10 mouse cellular contexts compared by ENCODE assay signal in genomic region chr5:149612740-149613139, GRCm38 (mm10). TPM values are rescaled to one million over a fixed set of nuclear protein-coding genes. Genes with fewer than 3 reads are reported as not detected.
DNase-seq lines count a peak whose midpoint lies in the region; ATAC-seq lines count a peak whose summit lies in the region.
"Had no signal": no experiment of that assay in that cellular context is flagged by ENCODE, and none has a peak within 500 bp of the region (broad histone marks: within the 10 kb centered on the region; RNA-seq: fewer than 3 reads in every experiment).

No protein-coding gene starts in this region.

- no peak overlapping the region for H3K4me3 ChIP-seq in forebrain, embryonic 10.5 days
- H3K4me3 ChIP-seq in forebrain, embryonic 11.5 days (ENCODE audit: low read depth, low read length) = no peak overlapping the region
- no peak overlapping the region for H3K4me3 ChIP-seq in hindbrain, embryonic 16.5 days (ENCODE audit: low read length)
- H3K4me3 ChIP-seq in midbrain, embryonic 16.5 days (ENCODE audit: low read depth, low read length) = no peak overlapping the region
- H3K4me3 ChIP-seq: myocyte had no signal

- no peak for ATAC-seq in forebrain, embryonic 11.5 days (replicated peaks; ENCODE audit: low FRiP score)
- ATAC-seq in hindbrain, embryonic 16.5 days = 0 out of 2 replicates have a peak, but pooled peaks have one; percentile 26
- no peak for ATAC-seq in midbrain, embryonic 16.5 days

- H3K36me3 ChIP-seq in forebrain, embryonic 10.5 days (replicated peaks) = peaks cover 51% of the 10 kb centered on the region
- H3K36me3 ChIP-seq in forebrain, embryonic 11.5 days (ENCODE audit: control insufficient read depth, insufficient read depth, low read length) = peaks cover 8% of the 10 kb centered on the region; the same call in 1 of the 2 replicates
- H3K36me3 ChIP-seq in hindbrain, embryonic 16.5 days (ENCODE audit: control insufficient read depth, insufficient read depth, low read length) = peaks cover 11% of the 10 kb centered on the region
- H3K36me3 ChIP-seq in midbrain, embryonic 16.5 days (ENCODE audit: control insufficient read depth, insufficient read depth, low read length) = peaks cover 22% of the 10 kb centered on the region

- H3K9ac ChIP-seq in forebrain, embryonic 11.5 days (ENCODE audit: low read length) = no peak overlapping the region
- H3K9ac ChIP-seq in hindbrain, embryonic 16.5 days (ENCODE audit: low read depth, low read length) = no peak overlapping the region
- H3K9ac ChIP-seq in midbrain, embryonic 16.5 days (ENCODE audit: low read depth, low read length) = no peak overlapping the region

- 87% methylated on average over 10 of the region's 10 CpGs for WGBS in forebrain, embryonic 10.5 days
- 85% methylated on average over 10 of the region's 10 CpGs for WGBS in forebrain, embryonic 11.5 days
- WGBS in hindbrain, embryonic 16.5 days = 43% methylated on average over 10 of the region's 10 CpGs
- WGBS in midbrain, embryonic 16.5 days = 56% methylated on average over 10 of the region's 10 CpGs

- H3K27ac ChIP-seq in forebrain, embryonic 10.5 days = 0 out of 2 replicates have a peak overlapping the region, but pooled peaks have one; percentile 31
- H3K27ac ChIP-seq in forebrain, embryonic 11.5 days (ENCODE audit: low read depth, low read length) = no peak overlapping the region
- no peak overlapping the region for H3K27ac ChIP-seq in hindbrain, embryonic 16.5 days (ENCODE audit: low read depth, low read length)
- peak overlapping the region; percentile 7; the same call in 1 of the 2 replicates for H3K27ac ChIP-seq in midbrain, embryonic 16.5 days (ENCODE audit: low read length)

- H3K9me3 ChIP-seq in forebrain, embryonic 10.5 days = no peaks in the 10 kb centered on the region
- no peaks in the 10 kb centered on the region for H3K9me3 ChIP-seq in forebrain, embryonic 11.5 days (ENCODE audit: control insufficient read depth, low read length)
- H3K9me3 ChIP-seq in hindbrain, embryonic 16.5 days (ENCODE audit: control insufficient read depth, low read length) = no peaks in the 10 kb centered on the region
- H3K9me3 ChIP-seq in midbrain, embryonic 16.5 days (replicated peaks; ENCODE audit: control insufficient read depth, low read length, poor library complexity, severe bottlenecking) = no peaks in the 10 kb centered on the region

- no peak for DNase-seq in forebrain, embryonic 10.5 days (ENCODE audit: extremely low spot score, low spot score)
- DNase-seq in forebrain, embryonic 11.5 days (ENCODE audit: low spot score) = no peak
- peak; percentile 19 for DNase-seq in adipocyte (ENCODE audit: low spot score)
- no peak for DNase-seq in liver
- DNase-seq in cerebellum, postnatal 10 days = no peak
- no peak for DNase-seq in kidney, adult 11 months
- DNase-seq: kidney, adult 18-20 months had no signal

- H3K4me2 ChIP-seq in forebrain, embryonic 11.5 days (ENCODE audit: low read depth, low read length, severe bottlenecking) = no peak overlapping the region
- H3K4me2 ChIP-seq in hindbrain, embryonic 16.5 days (ENCODE audit: low read length) = no peak overlapping the region
- H3K4me2 ChIP-seq in midbrain, embryonic 16.5 days (ENCODE audit: low read length) = no peak overlapping the region

- no peaks in the 10 kb centered on the region for H3K27me3 ChIP-seq in forebrain, embryonic 10.5 days (ENCODE audit: poor library complexity, severe bottlenecking)
- no peaks in the 10 kb centered on the region for H3K27me3 ChIP-seq in forebrain, embryonic 11.5 days (ENCODE audit: control insufficient read depth, insufficient read depth, low read length)
- H3K27me3 ChIP-seq in hindbrain, embryonic 16.5 days (replicated peaks; ENCODE audit: control insufficient read depth, insufficient read depth, low read length) = no peaks in the 10 kb centered on the region
- H3K27me3 ChIP-seq in midbrain, embryonic 16.5 days (ENCODE audit: control insufficient read depth, insufficient read depth, low read depth, low read length) = no peaks in the 10 kb centered on the region

- H3K4me1 ChIP-seq in forebrain, embryonic 10.5 days = peaks cover 13% of the 10 kb centered on the region; the same call in 1 of the 2 replicates
- no peaks in the 10 kb centered on the region for H3K4me1 ChIP-seq in forebrain, embryonic 11.5 days (replicated peaks; ENCODE audit: control insufficient read depth, insufficient read depth, low read length)
- H3K4me1 ChIP-seq in hindbrain, embryonic 16.5 days (ENCODE audit: control insufficient read depth, insufficient read depth, low read depth, low read length) = peaks cover 4% of the 10 kb centered on the region
- H3K4me1 ChIP-seq in midbrain, embryonic 16.5 days (ENCODE audit: control insufficient read depth, insufficient read depth, low read length) = peaks cover 9% of the 10 kb centered on the region

RNA-seq across cellular contexts. Expression of gene Hsph1, which starts 23.4 kb away (rescaled TPM):
- polyA plus RNA-seq in forebrain, embryonic 10.5 days (2016; fragmentation: Nextera tagmentation; extraction: Ambion mirVana) = 126 and 138 TPM in 2 replicates
- 144 TPM in 2 replicates for polyA plus RNA-seq in forebrain, embryonic 11.5 days (2014; fragmentation: Nextera tagmentation; extraction: Ambion mirVana)
- 97.7 and 105 TPM in 2 replicates for polyA plus RNA-seq in hindbrain, embryonic 16.5 days (2015; fragmentation: Nextera tagmentation; extraction: Ambion mirVana)
- polyA plus RNA-seq in midbrain, embryonic 16.5 days (2015; fragmentation: Nextera tagmentation; extraction: Ambion mirVana) = 103 and 128 TPM in 2 replicates

Comparison
In these comparisons a context has a peak if more than half of its experiments do, and no peak if none do; other contexts are left out.
1. H3K27ac ChIP-seq: peak in forebrain, embryonic 10.5 days (single experiment) and midbrain, embryonic 16.5 days (single experiment); none in forebrain, embryonic 11.5 days (single experiment) and hindbrain, embryonic 16.5 days (single experiment).